In the genomic region with DNA sequence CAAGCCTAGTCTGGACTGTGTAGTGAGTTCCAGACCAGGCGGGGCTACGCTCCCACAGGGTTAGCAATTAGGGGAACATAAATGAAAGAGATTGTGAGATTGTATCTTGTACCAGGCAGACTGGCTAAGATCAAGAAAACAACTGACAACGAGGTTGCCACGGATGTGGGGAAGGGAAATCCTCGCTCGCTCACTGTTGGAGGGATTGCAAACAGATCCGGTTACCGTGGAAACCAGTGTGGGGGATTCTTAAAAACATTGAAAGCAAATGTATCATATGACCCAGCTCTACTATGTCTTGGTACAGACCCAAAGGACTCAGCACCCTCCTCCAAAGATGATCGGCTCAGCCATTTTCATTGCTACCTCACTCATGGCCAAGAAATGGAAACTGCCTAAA, we compare ENCODE assay signal across 15 mouse cellular contexts. TPM values are rescaled to one million over a fixed set of nuclear protein-coding genes. Genes with fewer than 3 reads are reported as not detected.
DNase-seq lines count a peak whose midpoint lies in the region; ATAC-seq and TF ChIP-seq lines count a peak whose summit lies in the region.
"Had no signal": no experiment of that assay in that cellular context is flagged by ENCODE, and none has a peak within 500 bp of the region (broad histone marks: within the 10 kb centered on the region; RNA-seq: fewer than 3 reads in every experiment).

No protein-coding gene starts in this region.

- H3K4me1 ChIP-seq in heart, adult 2 months (ENCODE audit: control insufficient read depth, insufficient read depth, low read length) = no peaks in the 10 kb centered on the region; the same call in 1 of the 2 replicates
- H3K4me1 ChIP-seq in midbrain, embryonic 14.5 days (ENCODE audit: control insufficient read depth, insufficient read depth, low read length) = no peaks in the 10 kb centered on the region
- no peaks in the 10 kb centered on the region; the same call in 1 of the 2 replicates for H3K4me1 ChIP-seq in midbrain, embryonic 13.5 days (replicated peaks)
- no peaks in the 10 kb centered on the region for H3K4me1 ChIP-seq in embryonic facial prominence, embryonic 11.5 days (ENCODE audit: control insufficient read depth, insufficient read depth, low read length)
- H3K4me1 ChIP-seq in midbrain, postnatal 0 days (ENCODE audit: insufficient read depth, low read length) = no peaks in the 10 kb centered on the region
- H3K4me1 ChIP-seq: embryonic facial prominence, embryonic 15.5 days had no signal

- H3K4me2 ChIP-seq in midbrain, embryonic 14.5 days (ENCODE audit: low read length) = no peak overlapping the region
- H3K4me2 ChIP-seq in midbrain, embryonic 13.5 days (replicated peaks) = no peak overlapping the region
- no peak overlapping the region for H3K4me2 ChIP-seq in embryonic facial prominence, embryonic 11.5 days (ENCODE audit: low read depth, low read length)
- H3K4me2 ChIP-seq in midbrain, postnatal 0 days (ENCODE audit: low read depth, low read length, poor library complexity, severe bottlenecking) = peak overlapping the region; percentile 12; the same call in 1 of the 2 replicates
- H3K4me2 ChIP-seq: embryonic facial prominence, embryonic 15.5 days had no signal

- no peak for ATAC-seq in midbrain, embryonic 14.5 days (ENCODE audit: low FRiP score, low TSS enrichment)
- ATAC-seq in midbrain, embryonic 13.5 days = no peak
- 0 out of 2 replicates have a peak, but pooled peaks have one; percentile 48 for ATAC-seq in embryonic facial prominence, embryonic 11.5 days (replicated peaks; ENCODE audit: insufficient number of reproducible peaks, low FRiP score, low TSS enrichment, low read depth)
- peak; percentile 47; the same call in 1 of the 2 replicates for ATAC-seq in midbrain, postnatal 0 days (ENCODE audit: low FRiP score)
- ATAC-seq: CD4-positive, CD25-positive, alpha-beta regulatory T cell, adult 4 months had no signal

- no peak for TF ChIP-seq CTCF in heart, adult 2 months (IDR thresholded peaks at IDR 0.05)
- no peak for TF ChIP-seq CTCF in midbrain, postnatal 0 days (IDR thresholded peaks at IDR 0.05)

- TF ChIP-seq POLR2A in heart, adult 2 months (IDR thresholded peaks at IDR 0.05; ENCODE audit: insufficient read depth, low read depth, low read length) = no peak

- no peaks in the 10 kb centered on the region for H3K27me3 ChIP-seq in heart, adult 2 months (ENCODE audit: control insufficient read depth, insufficient read depth, low read length)
- H3K27me3 ChIP-seq in midbrain, embryonic 14.5 days (ENCODE audit: control insufficient read depth, insufficient read depth, low read length) = no peaks in the 10 kb centered on the region
- no peaks in the 10 kb centered on the region for H3K27me3 ChIP-seq in midbrain, embryonic 13.5 days
- no peaks in the 10 kb centered on the region for H3K27me3 ChIP-seq in embryonic facial prominence, embryonic 11.5 days (ENCODE audit: control insufficient read depth, insufficient read depth, low read length)
- H3K27me3 ChIP-seq in midbrain, postnatal 0 days (ENCODE audit: insufficient read depth, low read length) = no peaks in the 10 kb centered on the region
- H3K27me3 ChIP-seq: embryonic facial prominence, embryonic 15.5 days had no signal

- intact Hi-C loops in heart, adult 2 months (cut with DNase I) = no loop called here

- no peak overlapping the region for H3K4me3 ChIP-seq in heart, adult 2 months
- no peak overlapping the region for H3K4me3 ChIP-seq in midbrain, embryonic 14.5 days (replicated peaks; ENCODE audit: low read depth, low read length)
- H3K4me3 ChIP-seq in midbrain, embryonic 13.5 days (replicated peaks) = no peak overlapping the region
- no peak overlapping the region for H3K4me3 ChIP-seq in embryonic facial prominence, embryonic 11.5 days (ENCODE audit: low read depth, low read length)
- H3K4me3 ChIP-seq in midbrain, postnatal 0 days (ENCODE audit: low read depth, low read length) = no peak overlapping the region
- H3K4me3 ChIP-seq: embryonic facial prominence, embryonic 15.5 days had no signal

- H3K9ac ChIP-seq in heart, adult 2 months (ENCODE audit: low read depth, low read length) = no peak overlapping the region
- H3K9ac ChIP-seq in midbrain, embryonic 14.5 days (replicated peaks; ENCODE audit: low read length) = no peak overlapping the region
- no peak overlapping the region for H3K9ac ChIP-seq in midbrain, embryonic 13.5 days (replicated peaks)
- H3K9ac ChIP-seq in embryonic facial prominence, embryonic 11.5 days (replicated peaks; ENCODE audit: low read length) = no peak overlapping the region
- H3K9ac ChIP-seq in midbrain, postnatal 0 days (replicated peaks; ENCODE audit: low read length, poor library complexity, severe bottlenecking) = no peak overlapping the region
- H3K9ac ChIP-seq: embryonic facial prominence, embryonic 15.5 days had no signal

- WGBS in heart, adult 2 months = 35% methylated on average over 9 of the region's 9 CpGs
- WGBS in midbrain, embryonic 14.5 days = 48% methylated on average over 9 of the region's 9 CpGs
- WGBS in midbrain, embryonic 13.5 days = 52% methylated on average over 9 of the region's 9 CpGs
- WGBS in embryonic facial prominence, embryonic 11.5 days = 53% methylated on average over 9 of the region's 9 CpGs
- 37% methylated on average over 9 of the region's 9 CpGs for WGBS in midbrain, postnatal 0 days

- no peak for TF ChIP-seq EP300 in heart, adult 2 months (IDR thresholded peaks at IDR 0.05; ENCODE audit: insufficient read depth, low read depth, low read length)

- H3K79me2 ChIP-seq in heart, adult 2 months (replicated peaks; ENCODE audit: control insufficient read depth, insufficient read depth, low read length) = no peaks in the 10 kb centered on the region

- no peaks in the 10 kb centered on the region for H3K36me3 ChIP-seq in heart, adult 2 months (ENCODE audit: control insufficient read depth, insufficient read depth, low read length)
- H3K36me3 ChIP-seq in midbrain, embryonic 14.5 days (ENCODE audit: control insufficient read depth, insufficient read depth, low read length) = no peaks in the 10 kb centered on the region
- H3K36me3 ChIP-seq in midbrain, embryonic 13.5 days = no peaks in the 10 kb centered on the region
- H3K36me3 ChIP-seq in embryonic facial prominence, embryonic 11.5 days (replicated peaks; ENCODE audit: control insufficient read depth, insufficient read depth, low read depth, low read length) = no peaks in the 10 kb centered on the region
- H3K36me3 ChIP-seq in midbrain, postnatal 0 days (ENCODE audit: insufficient read depth, low read length) = no peaks in the 10 kb centered on the region
- H3K36me3 ChIP-seq: embryonic facial prominence, embryonic 15.5 days had no signal

- no peaks in the 10 kb centered on the region for H3K9me3 ChIP-seq in midbrain, embryonic 14.5 days (ENCODE audit: control insufficient read depth, low read length)
- H3K9me3 ChIP-seq in midbrain, embryonic 13.5 days = no peaks in the 10 kb centered on the region
- no peaks in the 10 kb centered on the region for H3K9me3 ChIP-seq in embryonic facial prominence, embryonic 11.5 days (replicated peaks; ENCODE audit: control insufficient read depth, low read length)
- H3K9me3 ChIP-seq in midbrain, postnatal 0 days (ENCODE audit: low read length) = no peaks in the 10 kb centered on the region
- H3K9me3 ChIP-seq: embryonic facial prominence, embryonic 15.5 days had no signal

- DNase-seq in heart, adult 11 months = peak; percentile 68
- no peak for DNase-seq in heart, adult 2 months
- peak; percentile 65 for DNase-seq in midbrain, embryonic 14.5 days
- peak; percentile 69 for DNase-seq in embryonic facial prominence, embryonic 11.5 days (ENCODE audit: low spot score)
- DNase-seq in midbrain, postnatal 0 days (ENCODE audit: low spot score) = peak; percentile 45
- DNase-seq in urinary bladder, postnatal 4 days (ENCODE audit: low spot score in 2 of 2) = no peak
- no peak for DNase-seq in spleen, postnatal 4 days (ENCODE audit: low spot score in 2 of 2)
- DNase-seq: kidney, adult 2 months; liver; thymus, adult 18-20 months had no signal

- no peak overlapping the region for H3K27ac ChIP-seq in heart, adult 2 months
- H3K27ac ChIP-seq in midbrain, embryonic 14.5 days (replicated peaks; ENCODE audit: low read depth, low read length) = no peak overlapping the region
- no peak overlapping the region for H3K27ac ChIP-seq in midbrain, embryonic 13.5 days
- H3K27ac ChIP-seq in embryonic facial prominence, embryonic 11.5 days (replicated peaks; ENCODE audit: low read depth, low read length) = no peak overlapping the region
- H3K27ac ChIP-seq in midbrain, postnatal 0 days (ENCODE audit: low read depth, low read length) = no peak overlapping the region
- H3K27ac ChIP-seq: embryonic facial prominence, embryonic 15.5 days had no signal

RNA-seq across cellular contexts. Expression of a gene that starts 6.6 kb away (rescaled TPM):
- total RNA-seq in heart, adult 2 months (2021) = not detected
- polyA plus RNA-seq in heart, adult 2 months (2012; rRNA removed) = not detected in 2 replicates
- polyA plus RNA-seq in midbrain, embryonic 14.5 days (2014; fragmentation: Nextera tagmentation; extraction: Ambion mirVana) = not detected in 2 replicates
- not detected in 2 replicates for polyA plus RNA-seq in midbrain, embryonic 13.5 days (2015; fragmentation: Nextera tagmentation; extraction: Ambion mirVana)
- 2.1 and 3.2 TPM in 2 replicates for polyA plus RNA-seq in embryonic facial prominence, embryonic 11.5 days (2014; fragmentation: Nextera tagmentation; extraction: Ambion mirVana)
- total RNA-seq in midbrain, postnatal 0 days (2014; rRNA removed) = not detected in 2 replicates
- polyA plus RNA-seq in midbrain, postnatal 0 days (2015; fragmentation: Nextera tagmentation; extraction: Ambion mirVana) = 0.26 TPM in 1 of 2 replicates, not detected in the other
- total RNA-seq: granulocyte monocyte progenitor cell, adult 5-6 weeks; megakaryocyte, adult 5-6 weeks had no signal
- polyA plus RNA-seq: CD4-positive, CD25-positive, alpha-beta regulatory T cell, adult 4 months; kidney, adult 2 months had no signal

RNA-seq across cellular contexts. Expression of a gene that starts 17.4 kb away (rescaled TPM):
- total RNA-seq in heart, adult 2 months (2021) = 10 to 100 TPM; 14.0 to 15.7 TPM
- polyA plus RNA-seq in heart, adult 2 months (2012; rRNA removed) = 1.7 and 3.9 TPM in 2 replicates
- polyA plus RNA-seq in midbrain, embryonic 14.5 days (2014; fragmentation: Nextera tagmentation; extraction: Ambion mirVana) = 39.6 and 52.8 TPM in 2 replicates
- 40.3 and 42.5 TPM in 2 replicates for polyA plus RNA-seq in midbrain, embryonic 13.5 days (2015; fragmentation: Nextera tagmentation; extraction: Ambion mirVana)
- polyA plus RNA-seq in embryonic facial prominence, embryonic 11.5 days (2014; fragmentation: Nextera tagmentation; extraction: Ambion mirVana) = 34.6 and 36.4 TPM in 2 replicates
- total RNA-seq in midbrain, postnatal 0 days (2014; rRNA removed) = 36.5 and 42.4 TPM in 2 replicates
- 15.9 and 18.9 TPM in 2 replicates for polyA plus RNA-seq in midbrain, postnatal 0 days (2015; fragmentation: Nextera tagmentation; extraction: Ambion mirVana)

Comparison
In these comparisons a context has a peak if more than half of its experiments do, and no peak if none do; other contexts are left out.
1. DNase-seq: peak in heart, adult 11 months (single experiment), midbrain, embryonic 14.5 days (single experiment), embryonic facial prominence, embryonic 11.5 days (single experiment) and midbrain, postnatal 0 days (single experiment); none in heart, adult 2 months (0 of 2), urinary bladder, postnatal 4 days (0 of 2) and spleen, postnatal 4 days (0 of 2).
2. ATAC-seq: peak in embryonic facial prominence, embryonic 11.5 days (single experiment) and midbrain, postnatal 0 days (single experiment); none in midbrain, embryonic 14.5 days (single experiment) and midbrain, embryonic 13.5 days (single experiment).